In the genomic region with DNA sequence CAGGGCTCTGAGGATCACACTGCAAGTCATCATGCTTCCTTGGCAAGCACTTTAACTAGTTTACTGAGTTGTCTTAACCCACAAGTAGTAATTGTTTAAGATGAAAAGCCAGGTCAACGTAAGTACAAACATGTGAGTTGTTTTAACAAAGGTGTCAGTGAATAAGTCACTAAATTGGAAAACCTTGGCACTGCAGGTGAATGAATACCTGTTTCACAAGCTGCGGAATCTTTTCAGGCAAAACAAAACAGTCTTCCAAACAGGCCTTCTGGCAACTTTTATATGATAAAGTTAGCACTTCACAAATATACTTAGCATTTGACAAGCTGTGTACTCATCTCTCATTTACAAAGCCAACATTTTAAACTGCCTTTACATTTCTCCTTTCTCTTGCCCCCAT, we compare ENCODE assay signal across 23 mouse cellular contexts. TPM values are rescaled to one million over a fixed set of nuclear protein-coding genes. Genes with fewer than 3 reads are reported as not detected.
"Had no signal": no experiment of that assay in that cellular context is flagged by ENCODE, and none has a peak within 500 bp of the region (broad histone marks: within the 10 kb centered on the region; RNA-seq: fewer than 3 reads in every experiment).

No protein-coding gene starts in this region.

- H3K4me2 ChIP-seq: hindbrain, embryonic 15.5 days; limb, embryonic 12.5 days; limb, embryonic 15.5 days; lung, embryonic 15.5 days; midbrain, embryonic 13.5 days; neural tube, embryonic 13.5 days; stomach, embryonic 15.5 days had no signal

- H3K36me3 ChIP-seq: hindbrain, embryonic 15.5 days; limb, embryonic 12.5 days; limb, embryonic 15.5 days; lung, embryonic 15.5 days; midbrain, embryonic 10.5 days; midbrain, embryonic 13.5 days; neural tube, embryonic 13.5 days; stomach, embryonic 15.5 days had no signal

- H3K9ac ChIP-seq: hindbrain, embryonic 15.5 days; limb, embryonic 12.5 days; limb, embryonic 15.5 days; lung, embryonic 15.5 days; midbrain, embryonic 13.5 days; neural tube, embryonic 13.5 days; stomach, embryonic 15.5 days had no signal

- H3K4me3 ChIP-seq: hindbrain, embryonic 15.5 days; left cerebral cortex, adult 2 months; limb, embryonic 12.5 days; limb, embryonic 15.5 days; lung, embryonic 15.5 days; megakaryocyte, embryonic 14.5 days; midbrain, embryonic 10.5 days; midbrain, embryonic 13.5 days; myocyte; neural tube, embryonic 13.5 days; stomach, embryonic 15.5 days had no signal

- H3K9me3 ChIP-seq: hindbrain, embryonic 15.5 days; limb, embryonic 12.5 days; limb, embryonic 15.5 days; lung, embryonic 15.5 days; midbrain, embryonic 10.5 days; midbrain, embryonic 13.5 days; neural tube, embryonic 13.5 days; stomach, embryonic 15.5 days had no signal

- H3K27me3 ChIP-seq: hindbrain, embryonic 15.5 days; limb, embryonic 12.5 days; limb, embryonic 15.5 days; lung, embryonic 15.5 days; megakaryocyte, embryonic 14.5 days; midbrain, embryonic 13.5 days; neural tube, embryonic 13.5 days; stomach, embryonic 15.5 days had no signal

- H3K27ac ChIP-seq: hindbrain, embryonic 15.5 days; left cerebral cortex, adult 2 months; limb, embryonic 12.5 days; limb, embryonic 15.5 days; lung, embryonic 15.5 days; midbrain, embryonic 10.5 days; midbrain, embryonic 13.5 days; neural tube, embryonic 13.5 days; stomach, embryonic 15.5 days had no signal

- DNase-seq: layer of hippocampus, postnatal 36 days; left cerebral cortex, postnatal 4 days; lung, adult 18-20 months; lung, postnatal 10 days; lung, postnatal 36 days; retina, postnatal 1 day; right cerebral cortex, postnatal 25 days; spleen, adult 18-20 months; thymus, postnatal 25 days had no signal

- ATAC-seq: intestine, postnatal 0 days; midbrain, embryonic 13.5 days; midbrain, embryonic 16.5 days had no signal

- H3K4me1 ChIP-seq: hindbrain, embryonic 15.5 days; limb, embryonic 12.5 days; limb, embryonic 15.5 days; lung, embryonic 15.5 days; megakaryocyte, embryonic 14.5 days; midbrain, embryonic 10.5 days; midbrain, embryonic 13.5 days; neural tube, embryonic 13.5 days; stomach, embryonic 15.5 days had no signal

RNA-seq across cellular contexts. Expression of a gene that starts 15.7 kb away (rescaled TPM):
- polyA plus RNA-seq: intestine, embryonic 14.5 days; limb, embryonic 12.5 days; lung, embryonic 15.5 days; midbrain, embryonic 10.5 days; myocyte; stomach, embryonic 15.5 days had no signal
